In genomic region chr1:160906558-160907481, GRCm38 (mm10) we compare ENCODE assay signal across 8 mouse cellular contexts. TPM values are rescaled to one million over a fixed set of nuclear protein-coding genes. Genes with fewer than 3 reads are reported as not detected.
DNase-seq lines count a peak whose midpoint lies in the region; ATAC-seq and TF ChIP-seq lines count a peak whose summit lies in the region.

No protein-coding gene starts in this region.

- TF ChIP-seq CTCF in testis, adult 2 months (IDR thresholded peaks at IDR 0.05; ENCODE audit: control insufficient read depth, insufficient read depth, insufficient replicate concordance, low read depth, low read length): no peak

- H3K36me3 ChIP-seq in embryonic facial prominence, embryonic 15.5 days: no peaks in the 10 kb centered on the region
- no peaks in the 10 kb centered on the region for H3K36me3 ChIP-seq in kidney, embryonic 14.5 days (ENCODE audit: control insufficient read depth, insufficient read depth, low read length)
- H3K36me3 ChIP-seq in liver, embryonic 13.5 days: no peaks in the 10 kb centered on the region
- no peaks in the 10 kb centered on the region for H3K36me3 ChIP-seq in testis, adult 2 months (ENCODE audit: control insufficient read depth, insufficient read depth, low read length)

- peaks cover 12% of the 10 kb centered on the region; the same call in 1 of the 2 replicates for H3K4me1 ChIP-seq in embryonic facial prominence, embryonic 15.5 days
- 0 out of 2 replicates have a peak, but pooled peaks cover 5% of the 10 kb centered on the region for H3K4me1 ChIP-seq in kidney, embryonic 14.5 days (ENCODE audit: control insufficient read depth, insufficient read depth, low read length)
- peaks cover 43% of the 10 kb centered on the region for H3K4me1 ChIP-seq in liver, embryonic 13.5 days (replicated peaks)
- peaks cover 2% of the 10 kb centered on the region; the same call in 1 of the 2 replicates for H3K4me1 ChIP-seq in testis, adult 2 months (ENCODE audit: control insufficient read depth, insufficient read depth, low read length)

- DNase-seq in CD4-positive helper T cell, adult 2 months (ENCODE audit: low read depth, low spot score): peak; percentile 56
- peak; percentile 72 for DNase-seq in adrenal gland, postnatal 10 days
- peak; percentile 34 for DNase-seq in heart, adult 8-10 months (ENCODE audit: low spot score)
- peak; percentile 63 for DNase-seq in liver, embryonic 13.5 days
- DNase-seq in natural killer cell, adult 2 months (ENCODE audit: low spot score in 2 of 2): peak; percentile 40 to 44

- no peaks in the 10 kb centered on the region for H3K9me3 ChIP-seq in embryonic facial prominence, embryonic 15.5 days (replicated peaks)
- H3K9me3 ChIP-seq in kidney, embryonic 14.5 days (ENCODE audit: control insufficient read depth, low read length): no peaks in the 10 kb centered on the region
- no peaks in the 10 kb centered on the region for H3K9me3 ChIP-seq in liver, embryonic 13.5 days (replicated peaks)

- H3K27me3 ChIP-seq in embryonic facial prominence, embryonic 15.5 days: no peaks in the 10 kb centered on the region
- no peaks in the 10 kb centered on the region for H3K27me3 ChIP-seq in kidney, embryonic 14.5 days (ENCODE audit: control insufficient read depth, insufficient read depth, low read length)
- no peaks in the 10 kb centered on the region for H3K27me3 ChIP-seq in liver, embryonic 13.5 days
- no peaks in the 10 kb centered on the region for H3K27me3 ChIP-seq in testis, adult 2 months (ENCODE audit: control insufficient read depth, insufficient read depth, low read length)

- peak overlapping the region; percentile 56 for H3K4me2 ChIP-seq in embryonic facial prominence, embryonic 15.5 days (replicated peaks)
- peak overlapping the region; percentile 66 for H3K4me2 ChIP-seq in kidney, embryonic 14.5 days (replicated peaks; ENCODE audit: low read depth, low read length)
- H3K4me2 ChIP-seq in liver, embryonic 13.5 days: peak overlapping the region; percentile 74

- TF ChIP-seq POLR2A in testis, adult 2 months (IDR thresholded peaks at IDR 0.05; ENCODE audit: control insufficient read depth, low read depth, low read length): no peak

- H3K9ac ChIP-seq in embryonic facial prominence, embryonic 15.5 days: peak overlapping the region; percentile 84
- peak overlapping the region; percentile 95 for H3K9ac ChIP-seq in kidney, embryonic 14.5 days (ENCODE audit: low read depth, low read length)
- peak overlapping the region; percentile 97 for H3K9ac ChIP-seq in liver, embryonic 13.5 days

- peak; percentile 79 for ATAC-seq in embryonic facial prominence, embryonic 15.5 days (ENCODE audit: insufficient number of reproducible peaks, low FRiP score, low TSS enrichment, low read depth)
- ATAC-seq in kidney, embryonic 14.5 days (ENCODE audit: low FRiP score, low TSS enrichment): peak; percentile 82
- peak; percentile 71 for ATAC-seq in liver, embryonic 13.5 days (ENCODE audit: low read depth)

- under 1% methylated on average over 63 of the region's 67 CpGs for WGBS in embryonic facial prominence, embryonic 15.5 days
- under 1% methylated on average over 45 of the region's 67 CpGs for whole genome bisulfite sequencing in kidney, embryonic 14.5 days
- WGBS in liver, embryonic 13.5 days (ENCODE audit: insufficient replicate concordance): under 1% methylated on average over 52 of the region's 67 CpGs

- H3K4me3 ChIP-seq in embryonic facial prominence, embryonic 15.5 days (replicated peaks): peak overlapping the region; percentile 94
- H3K4me3 ChIP-seq in kidney, embryonic 14.5 days (ENCODE audit: low read length): peak overlapping the region; percentile 96
- peak overlapping the region; percentile 95 for H3K4me3 ChIP-seq in liver, embryonic 13.5 days (replicated peaks)
- H3K4me3 ChIP-seq in testis, adult 2 months (ENCODE audit: control insufficient read depth, low read depth, low read length): peak overlapping the region; percentile 97

- peak overlapping the region; percentile 87 for H3K27ac ChIP-seq in embryonic facial prominence, embryonic 15.5 days (replicated peaks)
- H3K27ac ChIP-seq in kidney, embryonic 14.5 days (ENCODE audit: low read depth, low read length): peak overlapping the region; percentile 87
- H3K27ac ChIP-seq in liver, embryonic 13.5 days: peak overlapping the region; percentile 96
- peak overlapping the region; percentile 93 for H3K27ac ChIP-seq in testis, adult 2 months (ENCODE audit: control insufficient read depth, insufficient read depth, low read depth, low read length)

RNA-seq across cellular contexts. Expression of gene Rc3h1, which starts 0.6 kb away (rescaled TPM):
- total RNA-seq in adrenal gland, postnatal 10 days (2021): 10 to 100 TPM; 38.5 to 45.3 TPM
- 7.4 and 9.0 TPM in 2 replicates for polyA plus RNA-seq in embryonic facial prominence, embryonic 15.5 days (2015; fragmentation: Nextera tagmentation; extraction: Ambion mirVana)
- total RNA-seq in heart, adult 8-10 months (2022): 10 to 100 TPM; 31.6 to 45.6 (median 40.4) TPM
- polyA plus RNA-seq in kidney, embryonic 14.5 days (2014; fragmentation: Nextera tagmentation; extraction: Ambion mirVana): 11.6 and 14.0 TPM in 2 replicates
- 3.8 and 4.3 TPM in 2 replicates for polyA plus RNA-seq in liver, embryonic 13.5 days (2015; fragmentation: Nextera tagmentation; extraction: Ambion mirVana)
- polyA plus RNA-seq in testis, adult 2 months (2012; rRNA removed): 34.6 and 34.7 TPM in 2 replicates

Comparison
In these comparisons a context has a peak if more than half of its experiments do, and no peak if none do; other contexts are left out.
1. Peak in every context shown above with its lines: DNase-seq, ATAC-seq, H3K4me3 ChIP-seq and H3K27ac ChIP-seq.